Comparison of ENCODE assay signal across 12 mouse cellular contexts in genomic region chr6:124673619-124674018, GRCm38 (mm10). TPM values are rescaled to one million over a fixed set of nuclear protein-coding genes. Genes with fewer than 3 reads are reported as not detected.
DNase-seq lines count a peak whose midpoint lies in the region; ATAC-seq lines count a peak whose summit lies in the region.
"Had no signal": no experiment of that assay in that cellular context is flagged by ENCODE, and none has a peak within 500 bp of the region (broad histone marks: within the 10 kb centered on the region; RNA-seq: fewer than 3 reads in every experiment).

No protein-coding gene starts in this region.

- no peaks in the 10 kb centered on the region for H3K36me3 ChIP-seq in forebrain, embryonic 13.5 days (ENCODE audit: poor library complexity, severe bottlenecking)

- intact Hi-C loops in left cerebral cortex, postnatal 25 days (cut with DNase I): no loop called here

- H3K4me2 ChIP-seq in forebrain, embryonic 13.5 days: no peak overlapping the region
- H3K4me2 ChIP-seq: embryonic facial prominence, embryonic 15.5 days had no signal

- no peaks in the 10 kb centered on the region for H3K4me1 ChIP-seq in forebrain, embryonic 13.5 days

- 91% methylated on average over 9 of the region's 9 CpGs for WGBS in forebrain, embryonic 13.5 days

- DNase-seq in kidney, postnatal 25 days: peak; percentile 37 to 66
- DNase-seq in kidney, postnatal 14 days: no peak
- peak; percentile 79 for DNase-seq in cerebellum, adult 9-11 months
- DNase-seq in gastrocnemius, adult 8-10 months (ENCODE audit: low spot score in 2 of 2): peak; percentile 27 to 59
- DNase-seq in left cerebral cortex, postnatal 25 days (ENCODE audit: low spot score in 2 of 2): peak; percentile 31 to 77
- DNase-seq in natural killer cell, adult 2 months (ENCODE audit: low spot score in 2 of 2): no peak
- no peak for DNase-seq in ovary, adult 18-20 months (ENCODE audit: low spot score)

- ATAC-seq in forebrain, embryonic 13.5 days: no peak
- ATAC-seq: lung, postnatal 0 days had no signal

- no peak overlapping the region for H3K27ac ChIP-seq in forebrain, embryonic 13.5 days
- H3K27ac ChIP-seq: embryonic facial prominence, embryonic 15.5 days had no signal

- H3K27me3 ChIP-seq in forebrain, embryonic 13.5 days: no peaks in the 10 kb centered on the region
- H3K27me3 ChIP-seq: embryonic facial prominence, embryonic 15.5 days had no signal

- H3K9ac ChIP-seq in forebrain, embryonic 13.5 days: no peak overlapping the region
- H3K9ac ChIP-seq: embryonic facial prominence, embryonic 15.5 days had no signal

- H3K4me3 ChIP-seq in forebrain, embryonic 13.5 days: no peak overlapping the region
- H3K4me3 ChIP-seq: embryonic facial prominence, embryonic 15.5 days had no signal

- no peaks in the 10 kb centered on the region for H3K9me3 ChIP-seq in forebrain, embryonic 13.5 days (replicated peaks)
- H3K9me3 ChIP-seq: embryonic facial prominence, embryonic 15.5 days had no signal

RNA-seq across cellular contexts. Expression of gene Lpcat3, which starts 10.8 kb away (rescaled TPM):
- total RNA-seq in gastrocnemius, adult 8-10 months (2022): 10 to 100 TPM; 12.6 to 18.1 (median 15.6) TPM
- 10 to 100 TPM; 22.4 to 31.2 TPM for total RNA-seq in left cerebral cortex, postnatal 25 days (2021)
- polyA plus RNA-seq in forebrain, embryonic 13.5 days (2015; fragmentation: Nextera tagmentation; extraction: Ambion mirVana): 34.8 and 36.6 TPM in 2 replicates

RNA-seq across cellular contexts. Expression of gene C1s2, which starts 37.7 kb away (rescaled TPM):
- under 1 TPM; 0.44 to 0.70 (median 0.51) TPM for total RNA-seq in gastrocnemius, adult 8-10 months (2022)
- under 1 TPM; 0.14 to 0.16 TPM for total RNA-seq in left cerebral cortex, postnatal 25 days (2021)
- polyA plus RNA-seq in forebrain, embryonic 13.5 days (2015; fragmentation: Nextera tagmentation; extraction: Ambion mirVana): 0.13 TPM in 1 of 2 replicates, not detected in the other
- total RNA-seq: hematopoietic stem cell, adult 5-6 weeks had no signal
- polyA plus RNA-seq: neural tube, embryonic 11.5 days had no signal

RNA-seq across cellular contexts. Expression of gene Emg1, which starts 38.4 kb away (rescaled TPM):
- total RNA-seq in gastrocnemius, adult 8-10 months (2022): 10 to 100 TPM; 62.1 to 74.4 (median 66.1) TPM
- 10 to 100 TPM; 42.9 to 48.8 TPM for total RNA-seq in left cerebral cortex, postnatal 25 days (2021)
- 194 and 209 TPM in 2 replicates for polyA plus RNA-seq in forebrain, embryonic 13.5 days (2015; fragmentation: Nextera tagmentation; extraction: Ambion mirVana)

RNA-seq across cellular contexts. Expression of gene Phb2, which starts 38.5 kb away (rescaled TPM):
- 100 to 1,000 TPM; 140 to 157 (median 153) TPM for total RNA-seq in gastrocnemius, adult 8-10 months (2022)
- 100 to 1,000 TPM; 112 to 120 TPM for total RNA-seq in left cerebral cortex, postnatal 25 days (2021)
- 289 and 292 TPM in 2 replicates for polyA plus RNA-seq in forebrain, embryonic 13.5 days (2015; fragmentation: Nextera tagmentation; extraction: Ambion mirVana)

Comparison
In these comparisons a context has a peak if more than half of its experiments do, and no peak if none do; other contexts are left out.
1. DNase-seq: peak in kidney, postnatal 25 days (2 of 2), cerebellum, adult 9-11 months (single experiment), gastrocnemius, adult 8-10 months (2 of 2) and left cerebral cortex, postnatal 25 days (2 of 2); none in kidney, postnatal 14 days (single experiment), natural killer cell, adult 2 months (0 of 2) and ovary, adult 18-20 months (single experiment).